Mouse (Mus musculus): ENCODE measurements around the gene Ldlr. TPM values are rescaled to one million over a fixed set of nuclear protein-coding genes. Genes with fewer than 3 reads are reported as not detected.
"Not testable (repeated sequence)": the region's sequence is repeated elsewhere in the genome, so short reads cannot be mapped to it uniquely, and the experiment has no call there.

Ldlr gene
- polyA plus RNA-seq, 1 experiment from 2014 or later = 33.2 TPM

- Histone ChIP-seq H3K27me3 (replicated peaks) (no peaks in the 10 kb centered on the region), H3K27ac (no peak overlapping the region), H3K4me2 (replicated peaks) (peak overlapping the region; percentile 26), H3K9ac (no peak overlapping the region), H3K9me3 (no peaks in the 10 kb centered on the region), H3K36me3 (no peaks in the 10 kb centered on the region), H3K4me3 (no peak overlapping the region), H3K4me1 (0 out of 2 replicates have a peak, but pooled peaks cover 3% of the 10 kb centered on the region)
- whole genome bisulfite sequencing = 8% methylated on average over 6 of the region's 6 CpGs
- peak; percentile 63; the same call in 1 of the 2 replicates for ATAC-seq (ENCODE audit: low FRiP score, low read depth)
Measured at GRCm38 (mm10) chr9:21786906-21787305, 63.6 kb downstream of the Ldlr start.

GRCm38 (mm10) chr9:21787654-21788053, 64.4 kb downstream of the Ldlr start:
- H3K27ac ChIP-seq = no peak overlapping the region
- H3K4me1 ChIP-seq = 0 out of 2 replicates have a peak, but pooled peaks cover 3% of the 10 kb centered on the region
- no peak overlapping the region for H3K9ac ChIP-seq
- no peaks in the 10 kb centered on the region for H3K9me3 ChIP-seq
- H3K4me3 ChIP-seq = no peak overlapping the region
- no peaks in the 10 kb centered on the region for H3K27me3 ChIP-seq (replicated peaks)
- no peaks in the 10 kb centered on the region for H3K36me3 ChIP-seq
- 85% methylated on average over 5 of the region's 5 CpGs for WGBS
- no peak overlapping the region for H3K4me2 ChIP-seq (replicated peaks)
- no peak for ATAC-seq (ENCODE audit: low FRiP score, low read depth)

GRCm38 (mm10) chr9:21788234-21788633, 65.0 kb downstream of the Ldlr start:
- no peaks in the 10 kb centered on the region for H3K27me3 ChIP-seq (replicated peaks)
- no peak overlapping the region for H3K4me2 ChIP-seq (replicated peaks)
- 0 out of 2 replicates have a peak, but pooled peaks cover 3% of the 10 kb centered on the region for H3K4me1 ChIP-seq
- H3K4me3 ChIP-seq = no peak overlapping the region
- no peak overlapping the region for H3K9ac ChIP-seq
- WGBS = 76% methylated on average over 9 of the region's 9 CpGs
- ATAC-seq (ENCODE audit: low FRiP score, low read depth) = no peak
- no peak overlapping the region for H3K27ac ChIP-seq
- no peaks in the 10 kb centered on the region for H3K9me3 ChIP-seq
- H3K36me3 ChIP-seq = no peaks in the 10 kb centered on the region

DNA sequence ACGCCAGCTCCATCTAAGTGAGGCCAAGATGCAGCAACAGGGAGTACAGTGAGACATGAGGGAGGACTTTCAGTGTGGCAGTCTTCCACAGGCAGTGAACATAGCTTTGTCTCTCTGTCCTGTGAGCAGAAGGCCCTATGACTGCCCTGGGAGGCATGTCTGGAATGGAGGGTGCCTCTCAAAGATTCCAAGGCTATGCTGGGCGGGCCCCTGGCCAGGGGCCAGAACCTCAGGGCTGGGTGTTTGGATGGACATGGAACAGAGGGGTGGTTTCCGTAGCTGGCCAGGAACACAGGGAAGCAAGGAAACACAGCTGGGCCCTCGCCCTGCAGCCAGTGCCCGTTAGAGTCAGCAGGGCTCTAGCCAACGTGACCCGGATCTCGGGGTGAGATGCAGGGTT, 68.6 kb downstream of the Ldlr start:
- Histone ChIP-seq H3K36me3 (peaks cover 19% of the 10 kb centered on the region), H3K4me3 (no peak overlapping the region), H3K4me2 (replicated peaks) (no peak overlapping the region), H3K9ac (no peak overlapping the region), H3K4me1 (0 out of 2 replicates have a peak, but pooled peaks cover 3% of the 10 kb centered on the region), H3K27me3 (replicated peaks) (no peaks in the 10 kb centered on the region), H3K27ac (no peak overlapping the region), H3K9me3 (no peaks in the 10 kb centered on the region)
- no peak for ATAC-seq (ENCODE audit: low FRiP score, low read depth)
- 87% methylated on average over 8 of the region's 8 CpGs for WGBS

DNA sequence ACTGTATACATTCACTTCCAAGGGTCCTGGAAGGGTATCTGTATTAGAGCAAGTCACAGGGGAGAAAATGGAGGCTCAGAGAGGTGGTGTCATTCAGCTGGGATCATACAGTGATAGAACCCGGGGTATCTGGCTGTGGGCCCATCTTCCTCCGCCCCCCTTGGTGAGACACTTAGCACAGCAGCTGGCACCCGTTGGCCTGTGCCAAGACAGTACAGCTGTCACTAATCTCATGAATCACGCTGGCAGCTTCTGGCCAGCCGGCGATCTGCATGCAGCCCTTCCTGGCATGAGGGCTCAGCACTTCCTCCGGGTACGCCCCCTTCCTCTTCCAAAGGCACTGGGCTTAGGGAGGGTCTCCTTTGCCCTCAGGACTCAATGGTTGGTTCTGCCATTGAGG, 69.4 kb downstream of the Ldlr start:
- 63% methylated on average over 8 of the region's 8 CpGs for WGBS
- Histone ChIP-seq H3K36me3 (peaks cover 19% of the 10 kb centered on the region), H3K4me1 (peaks cover 1% of the 10 kb centered on the region; the same call in 1 of the 2 replicates), H3K4me2 (replicated peaks) (no peak overlapping the region), H3K27me3 (replicated peaks) (no peaks in the 10 kb centered on the region), H3K4me3 (no peak overlapping the region), H3K27ac (no peak overlapping the region), H3K9ac (no peak overlapping the region), H3K9me3 (no peaks in the 10 kb centered on the region)
- ATAC-seq (ENCODE audit: low FRiP score, low read depth) = peak; percentile 62; the same call in 1 of the 2 replicates

GRCm38 (mm10) chr9:21793507-21793906, 70.2 kb downstream of the Ldlr start:
- H3K9ac ChIP-seq; H3K4me1 ChIP-seq; H3K27ac ChIP-seq; H3K4me2 ChIP-seq (replicated peaks); H3K9me3 ChIP-seq; H3K27me3 ChIP-seq (replicated peaks); ATAC-seq (ENCODE audit: low FRiP score, low read depth); H3K4me3 ChIP-seq: not testable (repeated sequence)
- 97% methylated on average over 6 of the region's 6 CpGs for WGBS
- H3K36me3 ChIP-seq = peaks cover 19% of the 10 kb centered on the region

DNA sequence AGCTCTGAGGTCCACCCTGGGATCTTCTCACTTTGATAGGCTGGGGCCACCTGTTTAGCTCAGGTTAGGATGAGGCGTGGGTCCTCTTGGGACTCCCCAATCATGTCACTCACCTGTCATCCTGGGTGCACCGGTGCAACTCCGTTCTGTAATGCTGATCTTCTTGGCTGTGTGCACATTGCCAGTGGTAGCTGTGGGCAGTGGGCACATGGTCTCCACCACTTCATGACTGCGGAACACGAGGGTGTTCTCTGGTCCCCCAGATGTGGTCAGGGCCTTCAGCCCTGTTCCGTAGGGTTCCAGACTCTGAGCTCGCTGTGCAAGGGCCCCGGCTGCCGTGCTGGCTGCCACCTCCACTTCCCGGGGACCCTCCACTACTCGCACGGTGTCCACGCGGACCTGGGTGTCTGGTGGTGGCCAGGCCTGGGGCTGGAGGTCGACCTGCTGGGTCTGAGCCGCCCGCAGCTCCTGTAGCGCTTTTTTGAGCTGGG, 71.1 kb downstream of the Ldlr start:
- no peak overlapping the region for H3K4me2 ChIP-seq (replicated peaks)
- no peak for ATAC-seq (ENCODE audit: low FRiP score, low read depth)
- no peak overlapping the region for H3K9ac ChIP-seq
- WGBS = 92% methylated on average over 18 of the region's 18 CpGs
- H3K4me3 ChIP-seq = no peak overlapping the region
- H3K27me3 ChIP-seq (replicated peaks) = no peaks in the 10 kb centered on the region
- no peaks in the 10 kb centered on the region for H3K9me3 ChIP-seq
- peaks cover 19% of the 10 kb centered on the region for H3K36me3 ChIP-seq
- no peak overlapping the region for H3K27ac ChIP-seq
- peaks cover 10% of the 10 kb centered on the region for H3K4me1 ChIP-seq

- no peak overlapping the region for H3K4me3 ChIP-seq
- peaks cover 10% of the 10 kb centered on the region for H3K4me1 ChIP-seq
- H3K4me2 ChIP-seq (replicated peaks) = no peak overlapping the region
- H3K27ac ChIP-seq = no peak overlapping the region
- H3K9me3 ChIP-seq = no peaks in the 10 kb centered on the region
- H3K9ac ChIP-seq = no peak overlapping the region
- peaks cover 19% of the 10 kb centered on the region for H3K36me3 ChIP-seq
- WGBS = 97% methylated on average over 25 of the region's 25 CpGs
- ATAC-seq (ENCODE audit: low FRiP score, low read depth) = no peak
- no peaks in the 10 kb centered on the region for H3K27me3 ChIP-seq (replicated peaks)
Measured at GRCm38 (mm10) chr9:21794925-21795324, 71.6 kb downstream of the Ldlr start.

GRCm38 (mm10) chr9:21795579-21795978, 72.3 kb downstream of the Ldlr start:
- Histone ChIP-seq H3K4me3 (no peak overlapping the region), H3K27me3 (replicated peaks) (no peaks in the 10 kb centered on the region), H3K9ac (no peak overlapping the region), H3K9me3 (no peaks in the 10 kb centered on the region), H3K27ac (no peak overlapping the region), H3K36me3 (peaks cover 19% of the 10 kb centered on the region), H3K4me2 (replicated peaks) (peak overlapping the region; percentile 27; the same call in 1 of the 2 replicates), H3K4me1 (peaks cover 10% of the 10 kb centered on the region)
- no peak for ATAC-seq (ENCODE audit: low FRiP score, low read depth)
- 81% methylated on average over 5 of the region's 5 CpGs for WGBS

DNA sequence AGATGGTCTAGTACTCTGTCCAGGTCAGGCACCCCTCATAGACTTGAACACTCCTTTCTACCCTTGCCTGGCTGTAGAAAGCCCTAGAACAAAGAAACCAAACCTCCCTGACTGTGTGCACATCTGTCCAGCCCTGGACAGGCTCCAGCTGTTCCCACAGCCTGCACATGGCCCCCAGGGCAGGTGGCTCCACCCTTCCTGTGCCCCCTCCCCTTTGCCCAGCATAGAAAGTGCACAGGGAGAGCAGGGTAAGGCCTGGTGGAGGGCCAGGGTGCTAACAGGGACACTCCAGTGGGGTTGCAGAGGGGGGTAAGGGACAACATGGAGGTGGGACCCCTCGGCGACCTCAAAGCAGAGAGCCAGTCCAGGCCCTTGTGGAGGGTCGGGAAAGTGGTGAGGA, 73.0 kb downstream of the Ldlr start:
- 65% methylated on average over 3 of the region's 3 CpGs for WGBS
- peak overlapping the region; percentile 78 for H3K4me2 ChIP-seq (replicated peaks)
- no peaks in the 10 kb centered on the region for H3K27me3 ChIP-seq (replicated peaks)
- no peak overlapping the region for H3K27ac ChIP-seq
- H3K9ac ChIP-seq = peak overlapping the region; percentile 5; the same call in 1 of the 2 replicates
- peaks cover 10% of the 10 kb centered on the region for H3K4me1 ChIP-seq
- no peaks in the 10 kb centered on the region for H3K9me3 ChIP-seq
- H3K4me3 ChIP-seq = no peak overlapping the region
- peaks cover 23% of the 10 kb centered on the region for H3K36me3 ChIP-seq
- no peak for ATAC-seq (ENCODE audit: low FRiP score, low read depth)

- ATAC-seq (ENCODE audit: low FRiP score, low read depth) = no peak
- H3K4me1 ChIP-seq = peaks cover 10% of the 10 kb centered on the region
- no peak overlapping the region for H3K9ac ChIP-seq
- WGBS = 79% methylated on average over 3 of the region's 3 CpGs
- no peaks in the 10 kb centered on the region for H3K27me3 ChIP-seq (replicated peaks)
- H3K27ac ChIP-seq = no peak overlapping the region
- H3K4me2 ChIP-seq (replicated peaks) = peak overlapping the region; percentile 78; the same call in 1 of the 2 replicates
- H3K9me3 ChIP-seq = no peaks in the 10 kb centered on the region
- no peak overlapping the region for H3K4me3 ChIP-seq
- peaks cover 23% of the 10 kb centered on the region for H3K36me3 ChIP-seq
Measured at GRCm38 (mm10) chr9:21796919-21797318, 73.6 kb downstream of the Ldlr start.

DNA sequence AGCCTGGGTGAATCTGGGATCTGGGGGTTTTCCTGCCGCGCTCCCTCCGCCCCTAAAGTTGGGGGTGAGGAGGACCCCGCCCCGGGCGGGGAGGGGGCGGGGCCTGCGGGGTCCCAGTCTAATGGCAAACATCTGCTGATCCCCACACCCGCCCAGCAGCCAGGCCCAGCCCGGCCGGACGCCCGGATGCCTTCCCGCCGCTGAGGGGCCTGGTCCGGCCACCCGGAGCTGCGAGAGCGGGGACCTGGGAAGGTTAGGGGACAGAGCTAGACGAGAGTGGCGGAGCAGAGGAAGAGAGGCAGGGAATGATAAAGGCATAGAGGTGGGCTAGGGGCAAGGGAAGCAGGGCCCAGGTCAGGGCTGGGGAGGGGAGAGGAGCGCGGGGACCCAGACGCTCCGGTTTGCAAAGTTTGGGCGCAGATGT, 74.7 kb downstream of the Ldlr start:
- Histone ChIP-seq H3K4me1 (peaks cover 10% of the 10 kb centered on the region), H3K9ac (peak overlapping the region; percentile 69), H3K4me2 (replicated peaks) (peak overlapping the region; percentile 78), H3K9me3 (no peaks in the 10 kb centered on the region), H3K36me3 (peaks cover 23% of the 10 kb centered on the region), H3K27me3 (replicated peaks) (no peaks in the 10 kb centered on the region), H3K4me3 (peak overlapping the region; percentile 66), H3K27ac (0 out of 2 replicates have a peak overlapping the region, but pooled peaks have one; percentile 15)
- WGBS = under 1% methylated on average over 26 of the region's 26 CpGs
- ATAC-seq (ENCODE audit: low FRiP score, low read depth) = peak; percentile 51
